Mouse (Mus musculus) limb, embryonic 10.5 days (tissue): Measurements from ENCODE around the gene Fkbp11. TPM values are rescaled to one million over a fixed set of nuclear protein-coding genes. Genes with fewer than 3 reads are reported as not detected.

Source experiments
- DNase-seq: peaks from one replicate; pipeline ENCODE4 v3.0.0-alpha.2; 2017; ENCODE audit warnings: low spot score
- H3K27ac ChIP-seq: fragments of 300-500 bp; sonication (generic); 2 replicates; pipeline ENCODE4 v1.5.1; 2016; ENCODE audit warnings: mild to moderate bottlenecking
- H3K27me3 ChIP-seq: fragments of 300-500 bp; sonication (generic); 2 replicates; pipeline ENCODE4 v1.6.1; 2016; ENCODE audit warnings: low read depth, mild to moderate bottlenecking; ENCODE audit not compliant: poor library complexity, severe bottlenecking
- H3K36me3 ChIP-seq: fragments of 300-500 bp; sonication (generic); 2 replicates; pipeline ENCODE4 v1.6.1; 2016; ENCODE audit warnings: mild to moderate bottlenecking, moderate library complexity
- H3K4me1 ChIP-seq: fragments of 300-500 bp; sonication (generic); 2 replicates; pipeline ENCODE4 v1.6.1; 2016
- H3K4me3 ChIP-seq: fragments of 300-500 bp; sonication (generic); 2 replicates; pipeline ENCODE4 v1.5.1; 2016; ENCODE audit warnings: mild to moderate bottlenecking, moderate library complexity
- H3K9me3 ChIP-seq: fragments of 300-500 bp; sonication (generic); replicated peaks from 2 replicates; pipeline ENCODE4 v1.6.1; 2016; ENCODE audit warnings: mild to moderate bottlenecking
- WGBS: fragments of 180-500 bp; shearing (Covaris S2); methylation state at CpG from one replicate; pipeline ENCODE4 v1.1.7; 2016; 5-methylcytosine and 5-hydroxymethylcytosine counted together
- polyA plus RNA-seq: library from polyadenylated mRNA; unstranded; fragments of >200 nt; fragmentation: Nextera tagmentation; extraction: Ambion mirVana; gene quantifications from 2 replicates; pipeline ENCODE4 v1.2.1, GENCODE M21; 2016

Gene Fkbp11
- polyA plus RNA-seq, 1 experiment from 2014 or later: 26.8 TPM

- peak within 1 kb of the TSS; percentile 50 for H3K4me3 ChIP-seq
- 19% methylated on average over 16 of the region's 16 CpGs for whole genome bisulfite sequencing
- H3K9me3 ChIP-seq: no peaks in the 10 kb centered on the region
- no peaks in the 10 kb centered on the region for H3K36me3 ChIP-seq
- no peak within 1 kb of the TSS for H3K27ac ChIP-seq
- H3K27me3 ChIP-seq: peaks cover 47% of the 10 kb centered on the region
- peak; percentile 86 for DNase-seq
- H3K4me1 ChIP-seq: peaks cover 5% of the 10 kb centered on the region; the same call in 1 of the 2 replicates
Observed at GRCm38 (mm10) chr15:98707766-98708372, 20.1 kb downstream of the Fkbp11 start, which contains the start of gene Ccdc65. Gene Ccdc65, plus strand, starts transcription at chr15:98708207.

GRCm38 (mm10) chr15:98704312-98704711, 23.7 kb downstream of the Fkbp11 start:
- Histone ChIP-seq H3K27me3 (peaks cover 81% of the 10 kb centered on the region), H3K27ac (no peak overlapping the region), H3K36me3 (no peaks in the 10 kb centered on the region), H3K4me1 (peaks cover 11% of the 10 kb centered on the region), H3K9me3 (no peaks in the 10 kb centered on the region), H3K4me3 (no peak overlapping the region)
- DNase-seq: no peak
- WGBS: 61% methylated on average over 9 of the region's 9 CpGs

GRCm38 (mm10) chr15:98699190-98700105, 28.6 kb downstream of the Fkbp11 start:
- DNase-seq: peak; percentile 96
- H3K27me3 ChIP-seq: peaks cover 57% of the 10 kb centered on the region
- peaks cover 12% of the 10 kb centered on the region for H3K4me1 ChIP-seq
- WGBS: 6% methylated on average over 40 of the region's 40 CpGs
- no peaks in the 10 kb centered on the region for H3K36me3 ChIP-seq
- H3K4me3 ChIP-seq: peak overlapping the region; percentile 43
- no peak overlapping the region for H3K27ac ChIP-seq
- H3K9me3 ChIP-seq: no peaks in the 10 kb centered on the region

GRCm38 (mm10) chr15:98696216-98696615, 31.8 kb downstream of the Fkbp11 start:
- Histone ChIP-seq H3K9me3 (no peaks in the 10 kb centered on the region), H3K36me3 (no peaks in the 10 kb centered on the region), H3K4me1 (peaks cover 21% of the 10 kb centered on the region), H3K27me3 (peaks cover 25% of the 10 kb centered on the region), H3K27ac (no peak overlapping the region), H3K4me3 (no peak overlapping the region)
- 58% methylated on average over 8 of the region's 8 CpGs for whole genome bisulfite sequencing
- no peak for DNase-seq

- 49% methylated on average over 9 of the region's 9 CpGs for WGBS
- Histone ChIP-seq H3K4me1 (peaks cover 25% of the 10 kb centered on the region), H3K27me3 (peaks cover 20% of the 10 kb centered on the region), H3K27ac (no peak overlapping the region), H3K9me3 (no peaks in the 10 kb centered on the region), H3K36me3 (no peaks in the 10 kb centered on the region), H3K4me3 (no peak overlapping the region)
- DNase-seq: no peak
Observed at GRCm38 (mm10) chr15:98695726-98696125, 32.3 kb downstream of the Fkbp11 start.

- WGBS: 60% methylated on average over 11 of the region's 11 CpGs
- Histone ChIP-seq H3K4me3 (no peak overlapping the region), H3K36me3 (no peaks in the 10 kb centered on the region), H3K4me1 (peaks cover 16% of the 10 kb centered on the region), H3K27me3 (no peaks in the 10 kb centered on the region), H3K27ac (no peak overlapping the region), H3K9me3 (no peaks in the 10 kb centered on the region)
- DNase-seq: no peak
Observed at GRCm38 (mm10) chr15:98692171-98692715, 35.8 kb downstream of the Fkbp11 start.

GRCm38 (mm10) chr15:98691486-98692147, 36.4 kb downstream of the Fkbp11 start:
- no peaks in the 10 kb centered on the region for H3K36me3 ChIP-seq
- H3K9me3 ChIP-seq: no peaks in the 10 kb centered on the region
- H3K27me3 ChIP-seq: no peaks in the 10 kb centered on the region
- no peak overlapping the region for H3K27ac ChIP-seq
- H3K4me1 ChIP-seq: peaks cover 16% of the 10 kb centered on the region
- 41% methylated on average over 7 of the region's 7 CpGs for WGBS
- no peak overlapping the region for H3K4me3 ChIP-seq
- DNase-seq: no peak

GRCm38 (mm10) chr15:98689682-98690081, 38.3 kb downstream of the Fkbp11 start:
- H3K9me3 ChIP-seq: no peaks in the 10 kb centered on the region
- H3K4me3 ChIP-seq: no peak overlapping the region
- WGBS: 77% methylated on average over 2 of the region's 2 CpGs
- H3K27me3 ChIP-seq: no peaks in the 10 kb centered on the region
- DNase-seq: no peak
- H3K27ac ChIP-seq: no peak overlapping the region
- no peaks in the 10 kb centered on the region for H3K36me3 ChIP-seq
- peaks cover 14% of the 10 kb centered on the region for H3K4me1 ChIP-seq

- Histone ChIP-seq H3K9me3 (no peaks in the 10 kb centered on the region), H3K36me3 (no peaks in the 10 kb centered on the region), H3K4me3 (no peak overlapping the region), H3K4me1 (peaks cover 2% of the 10 kb centered on the region; the same call in 1 of the 2 replicates), H3K27me3 (peaks cover 13% of the 10 kb centered on the region; the same call in 1 of the 2 replicates), H3K27ac (no peak overlapping the region)
- WGBS: 65% methylated on average over 3 of the region's 3 CpGs
- DNase-seq: no peak
Observed at GRCm38 (mm10) chr15:98685926-98686325, 42.1 kb downstream of the Fkbp11 start.

- Histone ChIP-seq H3K27ac (no peak overlapping the region), H3K4me1 (no peaks in the 10 kb centered on the region), H3K9me3 (no peaks in the 10 kb centered on the region), H3K27me3 (peaks cover 26% of the 10 kb centered on the region), H3K36me3 (no peaks in the 10 kb centered on the region), H3K4me3 (no peak overlapping the region)
- 96% methylated on average over 1 of the region's 1 CpGs for WGBS
- no peak for DNase-seq
Observed at GRCm38 (mm10) chr15:98683746-98684145, 44.3 kb downstream of the Fkbp11 start.

GRCm38 (mm10) chr15:98683177-98683576, 44.8 kb downstream of the Fkbp11 start:
- H3K4me3 ChIP-seq: no peak overlapping the region
- 74% methylated on average over 10 of the region's 10 CpGs for WGBS
- no peak overlapping the region for H3K27ac ChIP-seq
- no peaks in the 10 kb centered on the region for H3K9me3 ChIP-seq
- no peaks in the 10 kb centered on the region for H3K36me3 ChIP-seq
- no peak for DNase-seq
- H3K4me1 ChIP-seq: no peaks in the 10 kb centered on the region
- peaks cover 31% of the 10 kb centered on the region for H3K27me3 ChIP-seq

- Histone ChIP-seq H3K27ac (no peak overlapping the region), H3K9me3 (no peaks in the 10 kb centered on the region), H3K4me3 (no peak overlapping the region), H3K27me3 (peaks cover 47% of the 10 kb centered on the region), H3K36me3 (no peaks in the 10 kb centered on the region), H3K4me1 (peaks cover 10% of the 10 kb centered on the region)
- no peak for DNase-seq
- 85% methylated on average over 7 of the region's 7 CpGs for WGBS
Observed at GRCm38 (mm10) chr15:98681633-98682032, 46.4 kb downstream of the Fkbp11 start.
